Mouse (Mus musculus) T-cell, adult 2 months (primary cell): ENCODE data around the gene Rps25.
A peak's percentile ranks its signal among the peaks of the same experiment; 100 is the strongest.
"Not testable (repeated sequence)": the region's sequence is repeated elsewhere in the genome, so short reads cannot be mapped to it uniquely, and the experiment has no call there.

Source experiments
- DNase-seq: peaks from one replicate; pipeline ENCODE4 v3.0.0; 2022; ENCODE audit warnings: low spot score

Rps25 gene

GRCm38 (mm10) chr9:44405011-44405410, 1.9 kb upstream of the Rps25 start:
- no peak for DNase-seq

DNA sequence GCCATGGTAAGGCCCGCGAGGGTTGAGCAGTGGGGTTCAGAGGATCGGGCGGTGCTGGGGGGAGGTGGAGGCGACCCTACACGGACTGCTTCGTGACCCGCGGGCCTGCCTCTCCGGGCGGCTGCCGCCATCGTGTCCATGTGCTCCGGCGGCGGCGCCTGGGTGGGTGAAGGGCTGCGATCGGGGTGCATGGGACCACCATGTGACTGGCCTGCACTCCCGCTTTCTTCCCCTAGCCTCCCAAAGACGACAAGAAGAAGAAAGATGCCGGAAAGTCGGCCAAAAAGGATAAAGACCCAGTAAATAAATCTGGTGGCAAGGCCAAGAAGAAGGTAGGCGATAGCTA, 786 bp downstream of the Rps25 start:
- DNase-seq, result no peak

- DNase-seq, result not testable (repeated sequence)
These were observed 1.8 kb downstream of the Rps25 start for GRCm38 (mm10) chr9:44408693-44409092.

- no peak for DNase-seq
These were observed 3.9 kb downstream of the Rps25 start for GRCm38 (mm10) chr9:44410647-44411336.

GRCm38 (mm10) chr9:44411601-44412130, 4.7 kb downstream of the Rps25 start:
- DNase-seq, result no peak

DNA sequence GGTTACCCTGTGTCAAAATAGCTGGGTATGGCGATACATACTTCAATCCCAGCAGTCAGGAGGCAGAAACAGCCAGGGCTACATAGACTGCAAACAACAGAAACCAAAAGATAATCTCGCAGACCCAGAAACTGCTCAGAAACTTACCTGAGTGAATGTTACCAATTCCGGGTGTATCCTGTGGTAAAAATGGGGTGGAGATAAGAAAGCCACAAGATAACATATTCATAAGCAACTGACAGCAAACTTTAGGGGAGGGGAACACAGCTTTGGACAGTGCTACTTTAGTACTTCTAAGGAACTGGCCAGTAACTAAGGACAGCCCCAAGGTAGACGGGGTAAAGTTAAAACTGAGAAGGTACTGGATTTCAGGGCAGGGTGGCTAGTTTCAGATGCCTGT, 5.4 kb downstream of the Rps25 start:
- DNase-seq, result no peak

DNA sequence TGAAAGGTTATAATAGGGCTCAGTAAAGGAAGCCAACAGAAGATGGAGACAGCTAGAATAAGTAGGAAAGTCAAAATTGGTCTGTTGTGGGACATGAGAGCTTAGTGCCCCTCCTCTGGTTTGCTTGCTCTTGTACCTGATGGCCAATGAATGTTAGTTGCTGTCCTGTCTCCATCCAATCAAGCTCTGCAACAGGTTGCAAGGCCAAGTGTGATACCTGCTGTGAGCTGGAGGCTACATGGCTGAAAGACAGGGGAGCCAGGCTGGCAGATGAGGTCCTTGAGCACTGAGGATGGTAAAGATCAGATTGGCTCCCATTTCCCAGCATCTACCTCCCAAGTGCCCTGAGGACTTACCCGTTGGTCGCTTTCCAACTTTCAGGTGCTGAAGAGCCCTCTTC, 5.8 kb downstream of the Rps25 start:
- no peak for DNase-seq

DNA sequence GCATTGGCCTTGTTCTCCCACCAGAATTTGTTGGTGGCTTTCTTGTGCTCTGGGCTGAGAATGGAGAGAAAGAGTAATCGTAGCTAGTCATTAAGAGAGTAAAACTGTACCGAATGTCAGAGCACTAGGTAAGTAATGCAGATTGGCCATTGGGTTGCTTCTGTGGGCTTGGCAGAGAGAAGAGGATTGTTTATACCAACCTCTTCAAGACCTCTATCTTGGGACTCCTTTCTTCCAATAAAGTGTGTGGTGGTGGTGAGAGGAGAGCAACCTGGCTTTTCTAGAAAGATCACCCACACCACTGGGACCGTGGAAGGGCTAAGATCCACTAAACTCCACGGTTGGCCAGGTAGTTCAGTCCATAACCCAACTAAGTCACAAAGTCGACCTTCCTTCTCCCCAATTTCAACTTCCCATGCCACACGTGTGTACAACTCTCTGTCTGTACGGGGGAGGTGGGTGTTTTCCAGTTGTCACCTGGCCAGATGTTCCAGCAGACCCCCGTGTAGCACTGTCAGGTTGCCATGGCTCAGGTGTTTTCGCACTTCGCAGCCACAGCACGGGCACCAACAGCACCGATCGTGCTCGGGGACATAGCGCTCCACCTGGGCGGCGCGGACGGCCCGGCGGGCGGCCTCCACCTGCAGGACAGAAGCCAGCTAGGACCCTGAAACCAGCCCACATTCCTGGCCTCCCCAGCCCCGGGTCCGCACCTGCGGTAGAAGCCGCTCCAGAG, 10.4 kb downstream of the Rps25 start:
- DNase-seq, result no peak

DNA sequence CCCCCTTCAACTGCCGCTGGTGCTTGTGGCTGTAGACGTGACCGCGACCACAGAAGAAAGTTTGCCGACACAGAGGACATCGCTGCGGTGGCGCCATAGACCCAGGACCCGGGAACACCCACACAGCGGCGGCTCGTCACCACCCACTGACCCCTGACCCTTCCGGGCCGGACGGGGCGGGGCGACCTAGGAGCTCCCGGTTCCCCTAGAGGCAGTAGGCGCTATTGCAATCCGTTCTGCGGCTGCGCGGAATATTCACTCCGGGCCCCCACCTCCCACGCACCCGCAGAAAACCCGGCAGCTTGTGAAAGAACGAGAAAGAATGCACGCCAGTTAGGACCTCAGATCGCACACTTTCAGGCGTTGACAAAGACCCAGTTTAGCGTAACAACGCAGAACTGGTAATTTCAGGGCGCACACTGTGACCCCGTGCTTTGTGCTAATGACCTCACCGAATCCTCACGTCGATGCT, 11.0 kb downstream of the Rps25 start:
- peak; percentile 90 for DNase-seq

- DNase-seq, result no peak
These were observed 11.8 kb downstream of the Rps25 start, which contains the start of gene Ccdc84 for GRCm38 (mm10) chr9:44418519-44419385. TSS of gene Ccdc84 (minus strand) at chr9:44418569.

DNA sequence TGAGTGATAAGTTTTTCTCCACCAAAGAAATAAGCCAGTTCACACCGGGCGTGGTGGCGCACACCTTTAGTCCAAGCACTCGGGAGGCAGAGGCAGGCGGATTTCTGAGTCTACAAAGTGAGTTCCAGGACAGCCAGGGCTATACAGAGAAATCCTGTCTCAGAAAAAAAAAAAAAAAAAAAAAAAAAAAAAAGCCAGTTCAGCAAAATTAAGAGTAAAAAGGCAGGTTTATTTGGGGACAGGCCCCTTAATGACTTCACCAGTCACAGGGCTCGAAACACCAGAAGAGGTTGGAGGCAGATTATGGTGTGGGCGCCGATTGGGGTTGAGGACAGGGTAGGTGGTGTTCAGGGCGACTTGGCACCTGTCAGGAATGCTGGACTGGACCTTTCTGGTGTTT, 12.8 kb downstream of the Rps25 start:
- not testable (repeated sequence) for DNase-seq

DNA sequence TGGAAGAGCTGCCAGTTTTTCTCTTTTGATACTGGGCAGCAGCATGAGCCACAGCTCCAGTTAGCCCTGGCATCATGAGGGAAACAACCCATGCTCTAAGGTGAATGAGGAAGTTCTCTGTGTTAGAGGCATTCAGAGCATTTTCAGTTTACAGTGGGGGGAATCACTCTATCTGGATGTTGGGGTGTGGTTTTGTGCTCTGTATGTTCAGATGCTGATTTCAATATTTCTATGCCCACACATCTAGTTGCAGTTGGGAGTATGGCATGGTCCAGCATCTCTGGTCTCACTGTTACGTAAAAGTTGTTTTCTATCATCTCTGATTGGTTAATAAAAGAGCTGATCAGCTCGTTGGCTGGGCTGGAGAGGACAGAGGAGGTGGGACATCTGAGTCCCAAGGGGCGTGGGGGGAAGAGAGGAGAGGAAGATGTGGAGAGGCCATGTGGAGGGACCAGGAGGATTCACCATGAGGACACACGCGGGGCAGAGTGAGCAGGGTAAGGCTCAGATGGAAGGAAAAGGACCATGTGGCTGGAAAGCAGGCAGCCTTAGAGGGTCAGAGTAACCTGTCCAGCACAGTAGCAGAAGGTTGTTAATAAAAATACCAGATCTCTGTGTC, 13.4 kb downstream of the Rps25 start:
- no peak for DNase-seq

GRCm38 (mm10) chr9:44423576-44423975, 16.6 kb downstream of the Rps25 start:
- DNase-seq, result no peak

- DNase-seq, result no peak
These were observed 25.7 kb downstream of the Rps25 start for GRCm38 (mm10) chr9:44432577-44433185.

- no peak for DNase-seq
These were observed 28.8 kb downstream of the Rps25 start for GRCm38 (mm10) chr9:44435747-44436146.

DNA sequence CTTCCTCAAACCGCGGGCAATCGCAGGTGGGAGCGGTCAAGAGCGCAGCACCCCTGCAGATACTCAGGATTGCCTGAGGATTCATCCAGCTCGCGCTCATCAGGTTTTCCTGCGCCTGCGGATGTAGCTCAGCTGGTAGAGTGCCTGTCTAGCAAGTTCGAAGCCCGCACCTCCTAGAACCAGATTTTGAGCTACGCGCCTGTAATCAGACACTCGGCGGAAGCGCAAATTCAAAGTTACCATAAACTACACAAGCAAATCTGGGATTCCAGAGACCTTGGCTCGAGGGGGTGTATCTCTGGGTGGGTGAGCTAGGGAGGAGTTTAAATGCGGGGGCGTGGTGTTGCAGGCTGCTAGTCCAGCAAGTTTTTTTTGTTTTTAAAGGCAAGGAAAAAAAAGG, 34.0 kb downstream of the Rps25 start, which contains the start of gene Foxr1:
Foxr1 (minus strand) TSS at position 176 of the 400 bp plus-strand sequence.
- DNase-seq, result no peak

- DNase-seq, result not testable (repeated sequence)
These were observed 37.6 kb downstream of the Rps25 start for GRCm38 (mm10) chr9:44444402-44445025.

DNA sequence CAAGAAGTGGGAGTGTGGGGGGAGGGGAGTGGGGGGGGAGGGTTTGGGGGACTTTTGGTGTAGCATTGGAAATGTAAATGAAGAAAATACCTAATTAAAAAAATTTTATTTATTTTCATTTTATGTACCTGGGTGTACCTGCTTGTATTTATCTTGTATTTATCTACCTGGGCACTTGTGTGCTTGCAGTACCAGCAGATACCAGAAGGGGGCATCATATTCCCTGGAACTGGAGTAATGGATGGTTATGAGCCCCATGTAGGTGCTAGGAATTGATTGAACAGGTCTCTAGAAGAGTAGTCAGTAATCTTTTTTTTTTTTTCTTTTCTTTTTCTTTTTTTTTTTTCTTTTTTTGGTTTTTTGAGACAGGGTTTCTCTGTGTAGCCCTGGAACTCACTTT, 43.4 kb downstream of the Rps25 start:
- no peak for DNase-seq

DNA sequence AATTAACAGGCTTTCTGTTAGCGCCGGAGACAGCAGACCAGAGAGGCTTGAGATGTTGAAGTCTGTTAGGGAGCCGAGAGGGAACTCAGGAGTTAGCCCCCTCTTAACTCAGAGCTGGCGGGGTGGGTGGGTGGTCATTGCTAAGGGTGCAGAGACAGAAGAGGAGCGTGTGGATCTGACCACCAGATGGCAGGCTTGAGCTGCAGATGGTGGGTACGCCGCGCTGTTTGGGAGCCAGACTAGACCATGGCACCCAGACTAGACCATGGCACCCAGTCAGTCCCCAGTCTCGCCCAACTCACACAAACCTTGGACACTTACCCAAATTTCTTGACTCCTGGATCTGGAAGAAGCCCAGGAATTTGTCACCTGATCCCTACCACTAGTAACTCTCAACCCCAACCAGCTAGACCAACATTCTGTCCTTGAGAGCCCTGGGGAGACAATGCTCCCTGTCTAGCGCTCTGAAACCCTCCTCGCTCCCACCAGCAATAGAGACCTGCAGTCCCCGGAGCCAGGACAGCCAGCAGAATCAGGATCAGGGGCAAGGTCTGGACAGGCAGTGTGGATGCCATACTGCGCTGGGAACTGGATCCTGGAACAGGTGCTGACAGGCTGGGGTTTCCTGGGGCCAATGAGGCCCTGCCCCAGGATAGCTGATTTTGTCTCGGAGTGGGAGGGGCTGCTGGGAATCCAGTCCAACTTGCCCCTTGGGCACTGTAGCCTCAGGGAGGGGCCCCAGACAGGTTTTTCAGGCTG, 47.4 kb downstream of the Rps25 start:
- peak; percentile 82 for DNase-seq

DNA sequence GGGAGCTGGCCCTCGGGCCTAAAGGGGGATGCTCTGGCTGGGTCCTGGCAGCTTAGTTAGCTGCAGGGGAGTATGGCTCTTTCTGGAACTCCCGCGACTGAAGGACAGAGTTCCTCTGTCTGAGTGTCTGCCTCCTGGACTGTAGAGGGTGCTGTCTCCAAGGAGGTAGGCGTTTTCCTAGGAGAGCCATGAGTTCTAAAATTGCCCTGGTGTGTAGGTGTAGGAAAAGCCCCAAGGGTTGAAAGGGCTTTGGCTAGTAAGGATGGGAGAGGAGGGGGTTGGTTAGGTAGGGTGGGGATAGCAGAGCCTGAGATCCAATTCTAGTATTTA, 47.9 kb downstream of the Rps25 start, which contains the start of gene Upk2:
Upk2 (minus strand) TSS at position 86 of the 330 bp plus-strand sequence.
- no peak for DNase-seq
